Mouse (Mus musculus) neural tube, embryonic 11.5 days (tissue): ENCODE measurements around the gene Atad5. TPM values are rescaled to one million over a fixed set of nuclear protein-coding genes. Genes with fewer than 3 reads are reported as not detected.
A peak's percentile ranks its signal among the peaks of the same experiment; 100 is the strongest.

Experiments
- ATAC-seq: fragments of 200-750 bp; cut with Nextera tagmentation; 2 replicates; pipeline ENCODE4 v1.8.0; 2017; ENCODE audit warnings: moderate number of reproducible peaks, mild to moderate bottlenecking, moderate TSS enrichment, moderate library complexity; ENCODE audit not compliant: insufficient read depth, low FRiP score, low TSS enrichment
- DNase-seq: peaks from one replicate; pipeline ENCODE4 v3.0.0-alpha.2; 2015; ENCODE audit warnings: low spot score
- H3K27ac ChIP-seq: fragments of 300-500 bp; sonication (generic); 2 replicates; pipeline ENCODE4 v1.5.1; 2014; ENCODE audit warnings: low read depth, mild to moderate bottlenecking, low read length
- H3K27me3 ChIP-seq: fragments of 300-500 bp; sonication (generic); 2 replicates; pipeline ENCODE4 v1.6.1; 2014; ENCODE audit warnings: mild to moderate bottlenecking, low read length, mixed read lengths; ENCODE audit not compliant: control insufficient read depth, insufficient read depth
- H3K36me3 ChIP-seq: fragments of 300-500 bp; sonication (generic); 2 replicates; pipeline ENCODE4 v1.6.1; 2014; ENCODE audit warnings: mild to moderate bottlenecking, low read length, moderate library complexity, mixed read lengths; ENCODE audit not compliant: control insufficient read depth, insufficient read depth
- H3K4me1 ChIP-seq: fragments of 300-500 bp; sonication (generic); 2 replicates; pipeline ENCODE4 v1.6.1; 2014; ENCODE audit warnings: low read length, mixed read lengths; ENCODE audit not compliant: control insufficient read depth, insufficient read depth
- H3K4me2 ChIP-seq: fragments of 300-500 bp; sonication (generic); 2 replicates; pipeline ENCODE4 v1.6.1; 2014; ENCODE audit warnings: low read depth, mild to moderate bottlenecking, moderate library complexity
- H3K4me3 ChIP-seq: fragments of 300-500 bp; sonication (generic); 2 replicates; pipeline ENCODE4 v1.5.1; 2014; ENCODE audit warnings: low read depth, low read length
- H3K9ac ChIP-seq: fragments of 300-500 bp; sonication (generic); 2 replicates; pipeline ENCODE4 v1.6.1; 2014; ENCODE audit warnings: mild to moderate bottlenecking, low read length
- H3K9me3 ChIP-seq: fragments of 300-500 bp; sonication (generic); 2 replicates; pipeline ENCODE4 v1.6.1; 2016; ENCODE audit warnings: low read length; ENCODE audit not compliant: control insufficient read depth
- WGBS: fragments of 180-500 bp; shearing (Covaris S2); extraction: QIAGEN DNeasy Blood & Tissue Kit; methylation state at CpG from one replicate; pipeline ENCODE4 v1.1.7; 2014; 5-methylcytosine and 5-hydroxymethylcytosine counted together
- polyA plus RNA-seq: library from polyadenylated mRNA; unstranded; fragments of >200 nt; fragmentation: Nextera tagmentation; extraction: Ambion mirVana; gene quantifications from 2 replicates; pipeline ENCODE4 v1.2.1, GENCODE M21; 2014

Atad5 gene
- polyA plus RNA-seq, 1 experiment from 2014 or later: 15.6 TPM

DNA sequence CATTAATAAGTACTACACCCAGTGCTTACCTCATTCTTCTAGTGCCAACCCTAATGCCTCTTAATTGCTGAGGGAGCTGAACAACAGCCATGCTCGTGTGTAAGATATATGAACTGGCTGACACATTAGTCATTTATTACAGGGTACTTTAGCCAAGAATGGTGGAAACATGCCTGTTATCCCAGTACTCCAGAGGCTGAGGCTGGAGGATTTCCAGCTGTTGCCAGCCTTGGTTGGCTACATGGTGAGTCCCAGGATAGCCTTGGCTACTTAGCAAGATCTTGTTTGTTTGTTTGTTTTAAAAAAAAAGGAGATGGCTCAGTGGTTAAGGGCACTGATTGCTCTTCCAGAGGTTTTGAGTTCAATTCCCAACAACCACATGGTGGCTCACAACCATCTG is 10.4 kb upstream of the Atad5 start:
- DNase-seq: no peak
- Histone ChIP-seq H3K4me3 (no peak overlapping the region), H3K4me1 (peaks cover 5% of the 10 kb centered on the region; the same call in 1 of the 2 replicates), H3K36me3 (no peaks in the 10 kb centered on the region), H3K9me3 (no peaks in the 10 kb centered on the region), H3K9ac (no peak overlapping the region), H3K4me2 (no peak overlapping the region), H3K27me3 (no peaks in the 10 kb centered on the region), H3K27ac (no peak overlapping the region)
- WGBS: 35% methylated on average over 1 of the region's 1 CpGs
- no peak for ATAC-seq

DNA sequence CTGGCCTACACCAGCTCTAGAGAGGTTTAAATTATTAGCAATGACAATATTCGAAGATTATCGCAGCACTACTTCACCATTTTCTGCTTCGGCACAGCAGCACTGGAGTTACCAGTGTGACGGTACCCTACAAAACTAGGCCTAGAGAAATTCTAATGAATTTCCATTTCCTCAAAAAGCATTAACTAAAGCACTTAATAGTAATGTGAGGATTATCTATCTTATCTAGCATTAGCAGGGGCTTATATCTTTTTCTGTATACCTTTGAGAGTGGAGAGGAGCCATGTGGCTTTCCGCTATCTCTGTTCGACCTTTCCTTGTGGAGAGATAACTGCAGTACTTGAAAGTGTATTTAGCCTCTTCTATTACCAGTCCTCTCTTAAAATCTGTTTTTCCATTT is 9.4 kb upstream of the Atad5 start:
- Histone ChIP-seq H3K27ac (no peak overlapping the region), H3K36me3 (no peaks in the 10 kb centered on the region), H3K9ac (peak overlapping the region; percentile 98), H3K4me2 (peak overlapping the region; percentile 77), H3K9me3 (no peaks in the 10 kb centered on the region), H3K27me3 (no peaks in the 10 kb centered on the region), H3K4me1 (peaks cover 5% of the 10 kb centered on the region; the same call in 1 of the 2 replicates), H3K4me3 (peak overlapping the region; percentile 86)
- WGBS: 68% methylated on average over 6 of the region's 6 CpGs
- ATAC-seq (no peak), DNase-seq (no peak)

DNA sequence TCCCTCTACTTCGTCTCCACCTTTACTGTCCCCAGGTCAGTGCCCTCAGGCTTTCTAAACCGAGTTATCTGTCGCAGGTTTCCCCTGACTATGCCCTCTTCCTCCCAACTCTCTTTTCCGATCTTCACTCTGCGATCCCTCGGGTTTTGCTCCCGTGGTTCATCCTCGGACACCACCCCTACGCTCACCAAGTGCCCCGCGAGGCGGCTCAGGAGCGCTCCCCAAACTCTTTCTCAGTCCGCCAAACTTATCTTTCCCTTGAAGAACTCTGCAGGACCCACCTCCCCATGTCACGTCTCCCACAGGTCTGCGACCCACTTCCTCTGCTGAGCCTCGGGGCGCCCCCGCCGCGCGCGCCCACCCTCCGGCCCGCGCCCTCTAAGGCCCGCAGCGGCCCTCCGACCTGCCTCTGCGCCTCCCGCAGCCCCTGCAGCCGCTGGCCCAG is 8.8 kb upstream of the Atad5 start:
- Histone ChIP-seq H3K9me3 (no peaks in the 10 kb centered on the region), H3K4me1 (peaks cover 5% of the 10 kb centered on the region; the same call in 1 of the 2 replicates), H3K36me3 (no peaks in the 10 kb centered on the region), H3K27me3 (no peaks in the 10 kb centered on the region), H3K27ac (peak overlapping the region; percentile 87), H3K4me2 (peak overlapping the region; percentile 77), H3K4me3 (peak overlapping the region; percentile 86), H3K9ac (peak overlapping the region; percentile 98)
- WGBS: under 1% methylated on average over 30 of the region's 32 CpGs
- ATAC-seq (no peak; the same call in 1 of the 2 replicates), DNase-seq (peak; percentile 46)

DNA sequence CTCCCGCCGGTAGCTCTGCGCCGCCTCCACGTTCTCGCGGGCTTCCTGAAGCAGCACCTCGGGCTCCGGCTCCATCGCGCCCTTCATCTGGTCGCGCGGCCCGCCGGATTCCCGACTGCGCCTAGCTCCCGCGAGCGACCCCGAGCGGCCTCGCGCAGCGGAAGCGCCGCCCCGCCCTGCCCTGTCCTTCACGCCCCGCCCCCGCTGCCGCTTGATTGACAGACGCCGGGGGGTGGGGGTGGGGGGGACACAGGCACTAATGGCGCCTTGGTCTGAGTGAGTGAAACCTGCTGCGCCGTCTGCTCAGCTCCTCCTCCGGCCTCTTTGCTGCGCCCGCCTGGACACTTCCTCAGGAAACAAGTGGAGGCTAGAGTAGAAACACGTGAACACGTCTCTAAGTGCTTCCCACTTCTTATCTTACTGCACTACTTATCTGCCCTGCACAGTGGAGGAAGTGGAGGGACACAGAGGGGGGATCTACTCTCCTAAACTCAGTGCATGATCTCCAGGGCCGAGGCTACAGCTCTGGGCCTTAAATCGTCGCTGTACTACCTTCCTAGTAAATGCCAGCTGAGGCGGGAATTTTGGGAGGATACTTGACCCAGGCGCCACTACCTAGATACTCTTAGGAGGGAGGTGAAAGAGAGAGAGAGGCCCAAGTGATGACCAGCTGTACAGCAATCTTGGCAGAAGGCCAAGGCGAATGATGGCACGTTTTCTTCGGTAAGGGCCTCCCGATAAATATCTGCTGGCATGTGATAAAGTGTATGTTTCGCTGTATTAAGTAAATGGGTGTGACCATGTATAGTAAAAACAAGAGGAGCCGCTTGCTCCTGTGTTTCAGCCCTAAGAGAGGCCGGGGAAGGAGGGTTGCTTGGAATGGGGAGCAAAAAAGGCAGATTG is 8.1 kb upstream of the Atad5 start, which contains the start of gene Crlf3:
Gene Crlf3, minus strand, starts transcription at position 166 of the 903 bp plus-strand sequence.
- Histone ChIP-seq H3K4me3 (peak within 1 kb of the TSS; percentile 86), H3K4me2 (peak within 1 kb of the TSS; percentile 77), H3K9ac (peak within 1 kb of the TSS; percentile 98), H3K27ac (peak within 1 kb of the TSS; percentile 87), H3K4me1 (peaks cover 5% of the 10 kb centered on the region; the same call in 1 of the 2 replicates), H3K36me3 (no peaks in the 10 kb centered on the region), H3K9me3 (no peaks in the 10 kb centered on the region), H3K27me3 (no peaks in the 10 kb centered on the region)
- DNase-seq: peak; percentile 95
- WGBS: 9% methylated on average over 53 of the region's 55 CpGs
- peak; percentile 92 for ATAC-seq

DNA sequence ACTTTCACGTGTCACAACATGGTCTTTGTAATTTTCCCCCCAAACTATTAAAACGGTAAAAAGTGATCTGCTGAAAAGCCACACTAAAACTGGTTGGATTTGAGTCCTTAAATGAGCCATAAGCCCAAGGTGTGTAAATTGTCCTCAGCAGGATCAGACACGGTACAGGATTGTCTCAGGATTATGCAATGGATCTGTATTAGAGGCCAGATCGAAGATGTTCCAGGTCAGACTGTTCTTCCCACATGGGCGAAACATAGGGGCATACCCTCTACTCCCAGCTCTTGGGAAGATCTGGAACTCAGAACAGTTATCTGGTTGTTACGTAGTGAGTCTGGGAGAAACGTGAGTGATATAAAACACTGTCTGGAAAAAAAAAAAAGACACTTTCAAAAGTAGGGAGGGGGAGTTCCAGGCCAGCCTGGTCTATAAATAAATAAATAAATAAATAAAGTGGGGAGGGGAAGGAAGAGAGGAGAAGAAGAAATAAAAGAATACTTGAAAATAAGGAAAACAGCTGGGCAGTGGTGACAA is 7.3 kb upstream of the Atad5 start:
- no peak overlapping the region for H3K4me2 ChIP-seq
- H3K27me3 ChIP-seq: no peaks in the 10 kb centered on the region
- DNase-seq (no peak), ATAC-seq (no peak)
- H3K4me1 ChIP-seq: peaks cover 5% of the 10 kb centered on the region; the same call in 1 of the 2 replicates
- H3K9ac ChIP-seq: no peak overlapping the region
- no peak overlapping the region for H3K27ac ChIP-seq
- no peaks in the 10 kb centered on the region for H3K36me3 ChIP-seq
- H3K9me3 ChIP-seq: no peaks in the 10 kb centered on the region
- WGBS: 85% methylated on average over 7 of the region's 7 CpGs
- no peak overlapping the region for H3K4me3 ChIP-seq

DNA sequence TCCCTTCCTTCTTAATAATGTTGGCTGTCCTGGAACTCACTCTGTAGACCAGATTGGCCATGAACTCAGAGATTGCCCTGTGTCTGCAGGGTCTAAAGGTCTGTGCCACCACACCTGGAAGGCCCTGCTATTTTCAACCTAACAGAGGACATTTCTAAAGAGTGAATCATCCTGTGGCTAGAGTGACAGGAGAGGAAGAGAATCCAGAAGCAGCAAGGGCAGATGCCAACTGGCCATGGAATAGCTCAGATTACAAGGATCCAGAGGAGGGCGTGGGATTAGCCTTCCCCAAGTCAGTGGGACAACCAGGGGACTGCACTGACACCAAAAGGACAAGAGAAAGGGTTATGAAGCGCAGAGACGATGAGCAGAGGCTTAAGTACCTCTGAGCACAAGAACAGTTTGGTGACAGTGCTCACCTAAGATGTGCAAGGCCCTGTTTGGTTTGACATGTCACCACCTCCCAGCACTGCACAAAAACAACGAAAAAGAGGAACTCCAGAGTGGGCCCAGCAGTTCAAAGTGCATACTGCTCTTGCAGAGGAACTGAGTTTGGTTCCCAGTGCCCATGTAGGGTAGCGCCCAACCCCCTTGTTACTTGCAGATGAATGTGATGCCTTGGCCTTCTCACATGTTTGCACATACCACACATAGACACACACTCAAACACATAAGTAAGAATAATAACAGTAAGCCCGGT is 3.7 kb upstream of the Atad5 start:
- 77% methylated on average over 6 of the region's 6 CpGs for WGBS
- no peaks in the 10 kb centered on the region for H3K27me3 ChIP-seq

DNA sequence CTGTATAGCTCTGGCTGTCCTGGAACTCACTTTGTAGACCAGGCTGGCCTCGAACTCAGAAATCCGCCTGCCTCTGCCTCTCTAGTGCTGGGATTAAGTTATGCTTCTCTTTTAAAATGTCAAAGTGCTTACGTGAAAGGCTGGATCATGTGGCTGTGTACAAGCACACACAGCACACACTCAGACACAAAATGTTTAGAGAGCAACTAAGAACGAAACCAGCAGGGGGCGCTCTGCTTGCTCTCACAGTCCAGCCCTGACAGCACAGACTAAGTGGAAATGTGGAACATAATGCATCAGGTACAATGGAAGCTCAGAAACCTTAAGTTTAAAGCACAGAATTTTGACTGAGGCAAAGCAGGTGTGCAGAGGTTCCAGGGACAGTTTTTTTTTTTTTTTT is 2.4 kb upstream of the Atad5 start:
- no peak overlapping the region for H3K27ac ChIP-seq
- ATAC-seq (0 out of 2 replicates have a peak, but pooled peaks have one; percentile 61), DNase-seq (peak; percentile 80)
- no peaks in the 10 kb centered on the region for H3K4me1 ChIP-seq
- no peak overlapping the region for H3K9ac ChIP-seq
- H3K4me2 ChIP-seq: no peak overlapping the region
- no peaks in the 10 kb centered on the region for H3K36me3 ChIP-seq
- H3K9me3 ChIP-seq: no peaks in the 10 kb centered on the region
- no peaks in the 10 kb centered on the region for H3K27me3 ChIP-seq
- WGBS: 6% methylated on average over 4 of the region's 5 CpGs
- no peak overlapping the region for H3K4me3 ChIP-seq

More for the DNA sequence above, 3.7 kb upstream of the Atad5 start:
- no peak for DNase-seq
- Histone ChIP-seq H3K27ac (no peak overlapping the region), H3K4me2 (no peak overlapping the region), H3K9me3 (no peaks in the 10 kb centered on the region), H3K4me1 (no peaks in the 10 kb centered on the region), H3K4me3 (no peak overlapping the region), H3K9ac (no peak overlapping the region), H3K36me3 (no peaks in the 10 kb centered on the region)
- no peak for ATAC-seq

DNA sequence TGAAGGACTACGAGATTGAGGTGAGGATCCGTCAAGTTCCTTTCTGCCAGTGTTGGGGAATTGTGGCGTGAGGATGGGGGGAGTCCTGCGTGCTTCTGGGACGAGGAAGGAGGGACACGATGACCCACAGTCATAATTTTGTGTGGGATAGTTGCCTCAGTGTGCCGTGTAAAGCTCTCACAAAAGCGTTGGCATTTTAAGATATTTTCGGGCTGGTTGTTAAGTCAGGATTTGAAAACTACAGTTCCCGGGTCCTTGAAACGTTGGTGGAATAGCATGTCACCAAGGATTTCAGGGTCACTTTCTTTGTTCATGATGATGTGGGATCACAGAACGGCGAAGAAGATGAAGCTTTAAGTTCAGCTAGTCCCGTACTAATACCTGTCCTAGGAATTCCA is 616 bp downstream of the Atad5 start:
- H3K9ac ChIP-seq: peak overlapping the region; percentile 95
- H3K4me2 ChIP-seq: peak overlapping the region; percentile 84
- ATAC-seq: no peak
- no peaks in the 10 kb centered on the region for H3K4me1 ChIP-seq
- H3K27me3 ChIP-seq: no peaks in the 10 kb centered on the region
- no peaks in the 10 kb centered on the region for H3K36me3 ChIP-seq
- H3K4me3 ChIP-seq: peak overlapping the region; percentile 100
- WGBS: under 1% methylated on average over 14 of the region's 14 CpGs
- DNase-seq: no peak
- H3K27ac ChIP-seq: 0 out of 2 replicates have a peak overlapping the region, but pooled peaks have one; percentile 42
- H3K9me3 ChIP-seq: no peaks in the 10 kb centered on the region
